Mouse (Mus musculus): ENCODE results near the gene Ankrd13d. TPM values are rescaled to one million over a fixed set of nuclear protein-coding genes. Genes with fewer than 3 reads are reported as not detected.

The Ankrd13d gene
- polyA plus RNA-seq (2012; rRNA removed) = 16.2 and 18.8 TPM in 2 replicates

DNA sequence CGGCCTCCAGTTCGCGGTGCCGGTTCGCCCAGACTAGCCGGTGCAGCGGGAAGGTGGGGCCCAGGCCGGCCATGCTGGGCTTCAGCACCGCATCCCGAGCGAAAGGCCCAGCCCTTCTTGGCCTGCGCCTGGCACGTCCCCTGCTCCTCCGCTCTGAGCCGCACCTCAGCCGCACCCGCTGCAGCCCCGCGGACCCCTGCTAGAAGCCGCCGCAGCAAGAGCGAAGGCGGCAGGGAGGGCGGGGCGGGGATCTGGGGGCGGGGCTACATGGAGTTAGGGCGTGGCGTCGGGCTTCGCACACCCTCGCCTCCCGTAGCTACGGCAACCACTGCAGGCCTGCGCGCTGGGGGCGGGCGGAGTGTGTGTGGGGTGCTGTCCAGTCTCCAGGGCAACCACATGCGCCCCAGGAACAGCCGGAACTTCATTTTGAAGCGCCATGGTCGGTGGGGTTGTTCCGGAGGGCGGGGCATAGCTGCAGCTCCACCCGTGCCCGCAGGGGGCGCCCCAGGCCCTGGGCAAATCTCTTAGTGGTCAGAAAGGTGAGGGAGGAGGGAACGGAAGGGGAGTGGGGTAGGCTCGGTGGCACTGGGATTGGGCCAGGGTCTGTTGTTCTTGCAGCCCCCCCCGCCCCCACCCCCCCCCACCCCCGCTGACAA is at the start of gene Ankrd13d:
TSS of gene Ankrd13d (minus strand) at position 240 of the 656 bp plus-strand sequence.

GRCm38 (mm10) chr19:4306190-4306577 is 23.2 kb upstream of the Ankrd13d start, which contains the start of gene Grk2:
Gene Grk2, minus strand, starts transcription at chr19:4306222.

GRCm38 (mm10) chr19:4268566-4269361 is 14.2 kb downstream of the Ankrd13d start, which contains the start of gene Ssh3:
Gene Ssh3, minus strand, starts transcription at chr19:4269180.

GRCm38 (mm10) chr19:4231253-4232185 is 51.4 kb downstream of the Ankrd13d start, which contains the start of gene Pold4:
Gene Pold4, plus strand, starts transcription at chr19:4231899.

Other genes starting within 250 kb of the Ankrd13d start
- gene Gstp1, start 245.2 kb downstream of the Ankrd13d start, polyA plus RNA-seq (2012; rRNA removed) = 218 and 263 TPM in 2 replicates
- gene Gstp2, start 237.1 kb downstream of the Ankrd13d start, polyA plus RNA-seq (2012; rRNA removed) = 0.24 and 9.3 TPM in 2 replicates
- 0.98 and 2.2 TPM in 2 replicates for gene Gstp3, start 223.6 kb downstream of the Ankrd13d start, polyA plus RNA-seq (2012; rRNA removed)
- gene Cabp2, start 201.6 kb downstream of the Ankrd13d start, polyA plus RNA-seq (2012; rRNA removed) = 0.07 TPM in 1 of 2 replicates, not detected in the other
- gene Cdk2ap2, start 186.0 kb downstream of the Ankrd13d start, polyA plus RNA-seq (2012; rRNA removed) = 33.8 and 35.4 TPM in 2 replicates
- gene Pitpnm1, start 183.1 kb downstream of the Ankrd13d start, polyA plus RNA-seq (2012; rRNA removed) = 23.9 and 25.8 TPM in 2 replicates
- 53.3 and 100 TPM in 2 replicates for gene Aip, start 157.3 kb downstream of the Ankrd13d start, polyA plus RNA-seq (2012; rRNA removed)
- 0.02 and 0.06 TPM in 2 replicates for gene Gpr152, start 143.3 kb downstream of the Ankrd13d start, polyA plus RNA-seq (2012; rRNA removed)
- gene Cabp4, start 139.1 kb downstream of the Ankrd13d start, polyA plus RNA-seq (2012; rRNA removed) = 0.05 and 0.11 TPM in 2 replicates
- gene Coro1b, start 134.5 kb downstream of the Ankrd13d start, polyA plus RNA-seq (2012; rRNA removed) = 168 and 188 TPM in 2 replicates
- gene Ptprcap, start 129.5 kb downstream of the Ankrd13d start, polyA plus RNA-seq (2012; rRNA removed) = 2.7 and 3.3 TPM in 2 replicates
- 51.0 and 60.7 TPM in 2 replicates for gene Rps6kb2, start 119.8 kb downstream of the Ankrd13d start, polyA plus RNA-seq (2012; rRNA removed)
- 3.5 and 4.1 TPM in 2 replicates for gene Carns1, start 107.7 kb downstream of the Ankrd13d start, polyA plus RNA-seq (2012; rRNA removed)
- gene Tbc1d10c, start 91.9 kb downstream of the Ankrd13d start, polyA plus RNA-seq (2012; rRNA removed) = 1.8 and 2.9 TPM in 2 replicates
- 375 and 508 TPM in 2 replicates for gene Ppp1ca, start 91.1 kb downstream of the Ankrd13d start, polyA plus RNA-seq (2012; rRNA removed)
- gene Rad9a, start 81.5 kb downstream of the Ankrd13d start, polyA plus RNA-seq (2012; rRNA removed) = 37.9 and 54.0 TPM in 2 replicates
- gene Clcf1, start 68.9 kb downstream of the Ankrd13d start, polyA plus RNA-seq (2012; rRNA removed) = 2.9 and 11.1 TPM in 2 replicates
- gene AC109138.7, start 68.8 kb downstream of the Ankrd13d start, polyA plus RNA-seq (2012; rRNA removed) = not detected in 2 replicates
- 11.8 and 19.7 TPM in 2 replicates for gene Pold4, start 51.2 kb downstream of the Ankrd13d start, polyA plus RNA-seq (2012; rRNA removed)
- gene Ssh3, start 14.0 kb downstream of the Ankrd13d start, polyA plus RNA-seq (2012; rRNA removed) = 14.4 and 16.9 TPM in 2 replicates
- gene Grk2, start 23.1 kb upstream of the Ankrd13d start, polyA plus RNA-seq (2012; rRNA removed) = 71.3 and 119 TPM in 2 replicates
- gene Kdm2a, start 115.1 kb upstream of the Ankrd13d start, polyA plus RNA-seq (2012; rRNA removed) = 56.7 and 88.6 TPM in 2 replicates
- 10.2 and 16.9 TPM in 2 replicates for gene Rhod, start 156.3 kb upstream of the Ankrd13d start, polyA plus RNA-seq (2012; rRNA removed)
- 0.84 and 0.85 TPM in 2 replicates for gene Syt12, start 194.3 kb upstream of the Ankrd13d start, polyA plus RNA-seq (2012; rRNA removed)
- gene 2010003K11Rik, start 215.4 kb upstream of the Ankrd13d start, polyA plus RNA-seq (2012; rRNA removed) = not detected in 2 replicates
- gene Pcx, start 227.3 kb upstream of the Ankrd13d start, polyA plus RNA-seq (2012; rRNA removed) = 7.6 and 12.2 TPM in 2 replicates

All from central nervous system, embryonic 11.5 days (tissue).